Mouse (Mus musculus) kidney, adult 18-20 months (tissue): ENCODE measurements around the gene Gm20388.

Experiments used
- DNase-seq: peaks from one replicate; pipeline ENCODE4 v3.0.0; 2021

The Gm20388 gene

GRCm38 (mm10) chr8:120830661-120831060 lies 920.0 kb downstream of the Gm20388 start:
- no peak for DNase-seq

DNA sequence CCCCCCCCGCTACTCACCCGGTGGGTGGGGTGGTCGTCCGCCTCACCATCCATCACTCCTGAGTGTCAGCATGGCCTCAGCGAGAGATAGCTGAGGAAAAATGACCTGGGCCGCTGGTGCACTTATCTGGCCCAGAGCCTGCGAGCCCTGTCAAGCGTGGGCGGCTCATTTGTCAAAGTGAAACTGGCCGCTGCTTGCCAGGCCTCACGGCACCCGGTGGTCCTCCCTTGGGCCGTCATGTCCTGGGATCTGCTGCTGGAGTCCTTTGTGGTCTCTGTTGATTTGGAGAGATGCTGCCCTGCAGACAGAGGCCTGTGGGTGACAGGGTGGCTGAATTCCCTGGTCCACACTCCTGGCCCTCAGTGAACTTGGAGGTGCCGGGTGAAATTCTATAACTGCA lies 921.4 kb downstream of the Gm20388 start:
- no peak for DNase-seq

DNA sequence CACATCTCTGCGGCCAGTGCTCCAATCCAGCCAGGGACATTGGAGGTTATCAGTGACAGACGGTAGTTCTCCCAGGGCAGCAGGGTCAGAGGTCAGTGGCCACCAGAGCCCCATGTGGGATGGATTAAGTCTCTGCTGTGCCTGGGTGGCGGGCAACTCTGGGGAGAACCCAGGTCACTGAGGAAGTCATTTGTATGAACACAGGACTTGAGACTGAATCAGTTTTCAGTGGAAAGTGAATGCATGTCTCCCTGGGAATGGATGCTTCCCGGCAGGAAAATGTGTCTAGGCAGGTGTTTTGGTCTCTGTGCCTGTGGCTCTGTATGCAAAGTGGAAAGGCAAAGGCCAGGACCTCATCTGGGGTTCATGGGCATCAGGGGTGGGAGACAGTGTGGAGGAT lies 922.6 kb downstream of the Gm20388 start:
- DNase-seq: no peak

DNA sequence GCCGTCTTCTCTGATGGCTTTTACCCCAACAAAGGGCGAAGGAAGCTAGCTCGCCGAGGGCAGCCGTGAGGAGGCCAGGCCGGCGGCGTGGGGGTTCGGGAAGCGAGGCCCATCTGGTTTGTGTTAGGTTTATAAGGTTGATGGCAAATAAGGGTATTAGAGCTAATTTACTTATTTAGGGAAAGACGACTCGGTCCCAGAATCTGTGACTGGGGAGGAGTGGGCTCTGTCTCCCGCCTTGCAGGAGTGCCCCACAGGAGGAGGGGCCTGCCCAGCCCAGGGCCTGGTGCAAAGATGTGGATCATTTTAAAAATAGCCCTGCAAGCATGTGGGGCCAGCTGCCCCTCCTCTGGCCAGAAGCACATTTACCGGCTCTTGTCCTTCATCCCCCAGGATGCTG lies 928.4 kb downstream of the Gm20388 start:
- no peak for DNase-seq

- no peak for DNase-seq
Measured at GRCm38 (mm10) chr8:120843084-120843483, 932.4 kb downstream of the Gm20388 start.

GRCm38 (mm10) chr8:120846018-120846417 lies 935.4 kb downstream of the Gm20388 start:
- no peak for DNase-seq

- DNase-seq: peak; percentile 20
Measured at GRCm38 (mm10) chr8:120847279-120847678, 936.6 kb downstream of the Gm20388 start.

GRCm38 (mm10) chr8:120847735-120848134 lies 937.1 kb downstream of the Gm20388 start:
- no peak for DNase-seq

GRCm38 (mm10) chr8:120848434-120848833 lies 937.8 kb downstream of the Gm20388 start:
- DNase-seq: no peak

DNA sequence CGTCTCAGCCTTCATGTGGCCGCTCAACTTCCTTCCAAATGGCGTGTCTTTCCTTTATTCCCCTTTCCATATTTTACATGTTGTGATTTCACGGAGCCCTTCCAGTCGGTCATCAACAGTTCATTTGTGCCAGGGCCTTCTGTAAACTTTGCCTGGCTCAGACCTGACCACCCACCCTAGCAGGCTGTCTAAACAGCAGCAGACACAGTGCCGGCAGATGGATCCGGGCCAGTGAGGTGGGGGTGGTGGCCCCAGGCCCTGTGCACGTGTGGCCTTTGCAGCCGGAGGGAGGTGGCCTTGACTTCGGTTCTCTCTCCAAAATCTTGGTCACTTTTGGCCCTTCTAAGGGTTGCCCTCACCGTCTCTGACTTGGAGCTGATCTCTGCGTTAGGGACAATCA lies 940.8 kb downstream of the Gm20388 start:
- no peak for DNase-seq

GRCm38 (mm10) chr8:120859881-120860280 lies 949.2 kb downstream of the Gm20388 start:
- no peak for DNase-seq

- DNase-seq: no peak
Measured at GRCm38 (mm10) chr8:120860423-120861126, 949.9 kb downstream of the Gm20388 start.

DNA sequence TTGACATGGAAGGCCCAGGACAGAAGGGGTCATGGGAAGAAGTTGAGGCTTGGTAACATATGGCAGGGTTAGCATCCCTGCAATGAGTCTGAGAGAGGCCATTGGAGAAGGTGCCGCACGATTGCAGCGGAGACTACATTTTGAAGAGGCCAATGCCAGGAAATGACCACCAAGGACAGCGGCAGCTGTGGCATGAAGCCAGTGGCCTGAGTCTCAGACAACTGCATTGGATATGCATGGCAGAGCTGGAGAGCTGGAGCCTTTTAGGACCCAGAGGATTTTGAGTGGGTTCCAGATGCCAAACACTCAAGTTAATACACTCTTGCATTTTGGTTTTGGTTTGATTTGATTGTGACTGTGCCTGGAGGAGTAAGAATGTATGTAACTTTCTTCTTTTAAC lies 953.0 kb downstream of the Gm20388 start:
- DNase-seq: no peak

GRCm38 (mm10) chr8:120867386-120867785 lies 956.7 kb downstream of the Gm20388 start:
- DNase-seq: no peak

GRCm38 (mm10) chr8:120872661-120873060 lies 962.0 kb downstream of the Gm20388 start:
- DNase-seq: no peak

DNA sequence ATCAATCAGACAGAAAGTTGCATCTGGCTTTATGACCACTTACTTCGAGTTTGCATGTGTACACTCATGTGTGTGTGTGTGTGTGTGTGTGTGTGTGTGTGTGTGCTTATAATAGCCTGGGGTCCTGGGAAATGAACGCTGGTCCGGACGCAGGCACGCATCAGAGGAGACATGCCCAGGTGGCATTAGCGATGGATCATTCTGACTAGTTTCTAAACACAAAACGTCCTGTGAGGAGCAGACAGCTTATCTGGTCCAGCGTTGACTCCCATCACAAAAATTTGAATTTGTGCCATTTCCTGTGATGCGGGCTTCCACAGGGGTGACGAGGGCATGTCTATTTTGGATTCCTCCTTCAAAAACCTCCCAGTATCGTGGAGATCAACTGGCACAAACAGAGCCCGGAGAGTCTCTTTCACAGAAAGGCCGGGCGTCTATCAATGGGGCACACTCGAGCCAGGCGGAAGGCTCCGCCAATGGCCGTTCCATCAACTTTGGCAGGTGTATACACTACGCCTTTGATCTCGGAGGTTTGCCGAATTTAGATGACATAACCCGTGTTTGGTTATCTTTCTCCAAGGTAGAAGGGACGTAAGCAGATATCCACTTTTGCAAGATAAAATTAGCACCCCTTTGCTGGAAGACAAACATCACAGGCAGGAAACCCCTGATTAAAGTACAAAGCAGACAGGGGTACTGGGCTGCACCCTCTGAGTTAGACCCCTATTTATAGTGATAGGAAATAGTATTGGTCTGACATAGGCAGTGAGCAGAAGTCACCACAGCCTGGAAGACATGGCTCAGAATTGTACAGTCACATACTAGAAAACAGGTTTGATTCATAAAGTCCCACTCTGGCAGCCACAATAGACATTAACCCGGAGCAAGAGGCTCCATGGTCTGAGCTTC lies 965.6 kb downstream of the Gm20388 start:
- no peak for DNase-seq

DNA sequence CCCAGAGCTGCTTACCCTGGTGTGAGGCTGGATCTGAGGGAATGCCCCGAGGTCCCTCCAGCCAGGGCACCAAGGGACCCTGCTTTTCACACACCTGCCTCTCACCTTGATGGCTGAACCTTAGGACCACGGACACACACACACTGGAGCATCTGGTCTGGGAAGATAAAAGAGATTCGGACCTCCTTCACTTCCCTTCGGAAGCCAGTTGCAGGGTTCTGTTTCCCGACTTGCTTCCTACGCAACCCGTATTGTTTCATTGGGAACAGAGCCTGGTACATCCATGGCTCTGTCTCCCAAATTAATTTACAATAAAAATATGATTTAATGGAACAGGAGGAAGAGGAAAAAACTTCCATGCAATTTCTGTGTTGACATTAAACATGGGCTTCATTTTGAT lies 966.4 kb downstream of the Gm20388 start:
- no peak for DNase-seq

- DNase-seq: no peak
Measured at GRCm38 (mm10) chr8:120879928-120880327, 969.3 kb downstream of the Gm20388 start.

GRCm38 (mm10) chr8:120881634-120882033 lies 971.0 kb downstream of the Gm20388 start:
- no peak for DNase-seq

GRCm38 (mm10) chr8:120882657-120883056 lies 972.0 kb downstream of the Gm20388 start:
- DNase-seq: no peak

- DNase-seq: no peak
Measured at GRCm38 (mm10) chr8:120883369-120883768, 972.7 kb downstream of the Gm20388 start.

DNA sequence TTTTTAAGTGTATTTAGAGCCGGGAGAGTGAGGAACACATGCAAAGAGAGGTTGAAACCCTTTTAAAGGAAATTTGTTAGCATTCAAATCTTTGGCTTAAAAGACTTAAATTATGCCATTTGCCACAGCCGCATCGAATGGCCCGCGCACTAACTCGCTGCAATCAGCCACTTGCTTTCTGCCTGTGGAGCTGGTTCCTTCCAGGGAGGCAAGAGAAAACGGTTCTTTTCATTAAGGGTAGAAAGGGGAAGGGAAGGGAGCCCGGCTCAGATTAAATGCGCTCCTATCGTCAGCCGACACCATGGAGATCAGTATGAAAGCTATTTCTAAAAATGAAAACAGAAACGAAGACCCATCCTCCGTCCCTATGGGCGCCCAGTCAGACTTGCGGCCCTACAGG lies 973.2 kb downstream of the Gm20388 start:
- DNase-seq: no peak

DNA sequence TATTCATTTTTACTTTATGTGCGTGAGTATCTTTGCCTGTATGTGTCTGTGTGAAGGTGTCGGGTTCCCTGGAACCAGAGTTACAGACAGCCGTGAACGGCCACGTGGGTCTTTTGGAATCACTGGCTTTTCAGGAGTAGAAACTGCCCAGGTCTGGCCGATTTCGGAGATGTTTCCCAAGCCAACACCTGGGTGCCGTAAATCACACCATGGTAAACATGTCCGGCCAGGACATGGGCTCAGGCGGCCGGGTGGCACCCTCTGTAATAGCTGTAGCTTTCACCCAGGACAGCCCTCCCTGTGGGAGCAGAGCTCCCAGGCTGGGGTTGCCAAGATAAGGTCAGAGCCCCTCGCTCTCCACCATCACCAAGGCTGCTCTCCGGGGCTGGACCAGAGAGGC lies 974.2 kb downstream of the Gm20388 start:
- DNase-seq: no peak

GRCm38 (mm10) chr8:120887254-120887653 lies 976.6 kb downstream of the Gm20388 start:
- peak; percentile 42 for DNase-seq
